In the genomic region with DNA sequence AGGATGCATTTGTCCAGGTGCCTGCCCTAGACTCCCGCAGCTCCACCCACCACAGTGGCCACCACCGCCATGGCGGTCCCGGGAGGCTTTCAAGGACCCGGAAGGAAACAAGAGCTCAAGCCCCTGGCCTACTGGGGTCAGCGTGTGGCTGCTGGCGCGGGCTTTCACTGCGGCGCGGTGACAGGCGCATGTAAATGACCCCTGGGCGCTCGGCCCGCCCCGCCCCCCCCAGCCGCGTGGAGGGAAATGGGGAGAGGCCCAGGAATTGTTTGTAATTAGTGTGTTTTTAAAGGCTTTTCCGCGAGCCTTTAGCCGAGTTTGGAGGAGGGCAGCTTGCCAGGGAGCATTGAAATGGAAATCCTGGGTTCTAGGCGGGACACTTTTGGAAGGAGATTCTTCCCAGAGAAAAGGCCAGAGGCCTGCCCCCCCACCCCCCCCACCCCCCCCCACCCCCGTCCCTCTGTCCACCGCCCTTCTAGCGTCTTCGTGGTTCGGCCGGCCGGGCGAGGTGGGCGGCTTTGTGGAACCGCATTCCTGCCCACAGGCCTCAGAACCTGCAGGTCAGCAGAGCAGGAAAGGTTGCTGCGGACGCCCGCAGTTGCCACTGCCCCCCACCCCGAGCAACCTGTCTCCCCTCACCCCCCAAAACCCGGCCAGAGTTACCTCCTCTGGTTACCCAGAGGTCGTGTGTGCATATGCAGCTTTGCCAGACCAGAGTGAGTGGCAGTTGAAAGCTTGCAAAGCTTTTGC, we compare ENCODE assay signal across 8 mouse cellular contexts. TPM values are rescaled to one million over a fixed set of nuclear protein-coding genes. Genes with fewer than 3 reads are reported as not detected.
DNase-seq lines count a peak whose midpoint lies in the region; ATAC-seq and TF ChIP-seq lines count a peak whose summit lies in the region.

No protein-coding gene starts in this region.

- DNase-seq in heart, postnatal 4 days: no peak
- peak; percentile 32 for DNase-seq in forebrain, embryonic 10.5 days (ENCODE audit: extremely low spot score, low spot score)
- DNase-seq in kidney, postnatal 25 days: peak; percentile 53 to 56
- peak; percentile 29 for DNase-seq in midbrain, postnatal 0 days (ENCODE audit: low spot score)
- no peak for DNase-seq in urinary bladder, postnatal 4 days (ENCODE audit: low spot score in 2 of 2)
- no peak for DNase-seq in urinary bladder, postnatal 10 days (ENCODE audit: low spot score)
- no peak for DNase-seq in left cerebral cortex, adult 18-20 months (ENCODE audit: low spot score in 2 of 2)

- H3K36me3 ChIP-seq in heart, embryonic 16.5 days (ENCODE audit: control insufficient read depth, insufficient read depth): no peaks in the 10 kb centered on the region
- H3K36me3 ChIP-seq in forebrain, embryonic 10.5 days (replicated peaks): no peaks in the 10 kb centered on the region
- no peaks in the 10 kb centered on the region for H3K36me3 ChIP-seq in midbrain, postnatal 0 days (ENCODE audit: insufficient read depth, low read length)

- ATAC-seq in heart, embryonic 16.5 days (replicated peaks; ENCODE audit: extremely low read depth, insufficient read depth, low FRiP score): no peak
- no peak for ATAC-seq in midbrain, postnatal 0 days (ENCODE audit: low FRiP score)

- 0 out of 2 replicates have a peak overlapping the region, but pooled peaks have one; percentile 34 for H3K9ac ChIP-seq in heart, embryonic 16.5 days (ENCODE audit: low read length)
- H3K9ac ChIP-seq in midbrain, postnatal 0 days (replicated peaks; ENCODE audit: low read length, poor library complexity, severe bottlenecking): no peak overlapping the region

- H3K27me3 ChIP-seq in heart, embryonic 16.5 days (ENCODE audit: control insufficient read depth, insufficient read depth, low read length): peaks cover 19% of the 10 kb centered on the region
- peaks cover 100% of the 10 kb centered on the region for H3K27me3 ChIP-seq in forebrain, embryonic 10.5 days (ENCODE audit: poor library complexity, severe bottlenecking)
- 0 out of 2 replicates have a peak, but pooled peaks cover 8% of the 10 kb centered on the region for H3K27me3 ChIP-seq in midbrain, postnatal 0 days (ENCODE audit: insufficient read depth, low read length)

- peak overlapping the region; percentile 14; the same call in 1 of the 2 replicates for H3K4me3 ChIP-seq in heart, embryonic 16.5 days (ENCODE audit: low read length)
- peak overlapping the region; percentile 20; the same call in 1 of the 2 replicates for H3K4me3 ChIP-seq in forebrain, embryonic 10.5 days
- H3K4me3 ChIP-seq in midbrain, postnatal 0 days (ENCODE audit: low read depth, low read length): no peak overlapping the region

- H3K27ac ChIP-seq in heart, embryonic 16.5 days (ENCODE audit: low read length): no peak overlapping the region
- H3K27ac ChIP-seq in forebrain, embryonic 10.5 days: peak overlapping the region; percentile 82
- H3K27ac ChIP-seq in midbrain, postnatal 0 days (ENCODE audit: low read depth, low read length): no peak overlapping the region

- WGBS in heart, embryonic 16.5 days: 23% methylated on average over 25 of the region's 38 CpGs
- WGBS in forebrain, embryonic 10.5 days: 18% methylated on average over 25 of the region's 38 CpGs
- 25% methylated on average over 21 of the region's 38 CpGs for WGBS in midbrain, postnatal 0 days

- 0 out of 2 replicates have a peak, but pooled peaks cover 3% of the 10 kb centered on the region for H3K4me1 ChIP-seq in heart, embryonic 16.5 days (ENCODE audit: control insufficient read depth, insufficient read depth, low read length)
- peaks cover 22% of the 10 kb centered on the region for H3K4me1 ChIP-seq in forebrain, embryonic 10.5 days
- no peaks in the 10 kb centered on the region for H3K4me1 ChIP-seq in midbrain, postnatal 0 days (ENCODE audit: insufficient read depth, low read length)

- peak overlapping the region; percentile 45 for H3K4me2 ChIP-seq in heart, embryonic 16.5 days (ENCODE audit: low read depth, low read length)
- peak overlapping the region; percentile 18; the same call in 1 of the 2 replicates for H3K4me2 ChIP-seq in midbrain, postnatal 0 days (ENCODE audit: low read depth, low read length, poor library complexity, severe bottlenecking)

- H3K9me3 ChIP-seq in heart, embryonic 16.5 days (replicated peaks; ENCODE audit: control insufficient read depth, low read length): no peaks in the 10 kb centered on the region
- H3K9me3 ChIP-seq in forebrain, embryonic 10.5 days: no peaks in the 10 kb centered on the region
- H3K9me3 ChIP-seq in midbrain, postnatal 0 days (ENCODE audit: low read length): no peaks in the 10 kb centered on the region

- no peak for TF ChIP-seq CTCF in midbrain, postnatal 0 days (IDR thresholded peaks at IDR 0.05)

RNA-seq across cellular contexts. Expression of a gene that starts 28.1 kb away (rescaled TPM):
- polyA plus RNA-seq in heart, embryonic 16.5 days (2015; fragmentation: Nextera tagmentation; extraction: Ambion mirVana): 95.9 and 100 TPM in 2 replicates
- total RNA-seq in heart, postnatal 4 days (2021): 10 to 100 TPM; 37.7 to 40.0 TPM
- 209 and 217 TPM in 2 replicates for polyA plus RNA-seq in forebrain, embryonic 10.5 days (2016; fragmentation: Nextera tagmentation; extraction: Ambion mirVana)
- 250 and 271 TPM in 2 replicates for total RNA-seq in midbrain, postnatal 0 days (2014; rRNA removed)
- polyA plus RNA-seq in midbrain, postnatal 0 days (2015; fragmentation: Nextera tagmentation; extraction: Ambion mirVana): 405 and 423 TPM in 2 replicates
- total RNA-seq in left cerebral cortex, adult 18-20 months (2021): 100 to 1,000 TPM; 198 to 222 TPM

Comparison
In these comparisons a context has a peak if more than half of its experiments do, and no peak if none do; other contexts are left out.
1. DNase-seq: peak in forebrain, embryonic 10.5 days (single experiment), kidney, postnatal 25 days (2 of 2) and midbrain, postnatal 0 days (single experiment); none in heart, postnatal 4 days (single experiment), urinary bladder, postnatal 4 days (0 of 2), urinary bladder, postnatal 10 days (single experiment) and left cerebral cortex, adult 18-20 months (0 of 2).